Comparison of ENCODE assay signal across 8 mouse cellular contexts in genomic region chr8:70674716-70675115, GRCm38 (mm10). TPM values are rescaled to one million over a fixed set of nuclear protein-coding genes. Genes with fewer than 3 reads are reported as not detected.
A peak's percentile ranks its signal among the peaks of the same experiment; 100 is the strongest.
DNase-seq lines count a peak whose midpoint lies in the region; ATAC-seq lines count a peak whose summit lies in the region.

No protein-coding gene starts in this region.

- H3K27me3 ChIP-seq in midbrain, embryonic 13.5 days = no peaks in the 10 kb centered on the region
- no peaks in the 10 kb centered on the region for H3K27me3 ChIP-seq in midbrain, embryonic 16.5 days (ENCODE audit: control insufficient read depth, insufficient read depth, low read depth, low read length)
- no peaks in the 10 kb centered on the region for H3K27me3 ChIP-seq in intestine, embryonic 16.5 days (replicated peaks; ENCODE audit: control insufficient read depth, insufficient read depth, low read length)
- no peaks in the 10 kb centered on the region for H3K27me3 ChIP-seq in neural tube, embryonic 15.5 days (replicated peaks)

- 84% methylated on average over 4 of the region's 4 CpGs for WGBS in midbrain, embryonic 13.5 days
- WGBS in midbrain, embryonic 16.5 days = 88% methylated on average over 4 of the region's 4 CpGs
- 65% methylated on average over 4 of the region's 4 CpGs for WGBS in intestine, embryonic 16.5 days
- WGBS in neural tube, embryonic 15.5 days = 91% methylated on average over 4 of the region's 4 CpGs

- no peak overlapping the region for H3K27ac ChIP-seq in midbrain, embryonic 13.5 days
- no peak overlapping the region for H3K27ac ChIP-seq in midbrain, embryonic 16.5 days (ENCODE audit: low read length)
- peak overlapping the region; percentile 95 for H3K27ac ChIP-seq in intestine, embryonic 16.5 days (ENCODE audit: low read length)
- H3K27ac ChIP-seq in neural tube, embryonic 15.5 days (replicated peaks) = peak overlapping the region; percentile 99

- H3K9ac ChIP-seq in midbrain, embryonic 13.5 days (replicated peaks) = peak overlapping the region; percentile 76; the same call in 1 of the 2 replicates
- H3K9ac ChIP-seq in midbrain, embryonic 16.5 days (ENCODE audit: low read depth, low read length) = no peak overlapping the region
- peak overlapping the region; percentile 84 for H3K9ac ChIP-seq in intestine, embryonic 16.5 days (ENCODE audit: low read depth, low read length)
- peak overlapping the region; percentile 75; the same call in 1 of the 2 replicates for H3K9ac ChIP-seq in neural tube, embryonic 15.5 days (replicated peaks)

- no peak overlapping the region for H3K4me3 ChIP-seq in midbrain, embryonic 13.5 days (replicated peaks)
- no peak overlapping the region for H3K4me3 ChIP-seq in midbrain, embryonic 16.5 days (ENCODE audit: low read depth, low read length)
- no peak overlapping the region for H3K4me3 ChIP-seq in intestine, embryonic 16.5 days (ENCODE audit: low read length)
- H3K4me3 ChIP-seq in neural tube, embryonic 15.5 days (replicated peaks) = no peak overlapping the region; the same call in 1 of the 2 replicates

- H3K9me3 ChIP-seq in midbrain, embryonic 13.5 days = no peaks in the 10 kb centered on the region
- no peaks in the 10 kb centered on the region for H3K9me3 ChIP-seq in midbrain, embryonic 16.5 days (replicated peaks; ENCODE audit: control insufficient read depth, low read length, poor library complexity, severe bottlenecking)
- no peaks in the 10 kb centered on the region for H3K9me3 ChIP-seq in intestine, embryonic 16.5 days (ENCODE audit: control insufficient read depth, low read length)
- no peaks in the 10 kb centered on the region for H3K9me3 ChIP-seq in neural tube, embryonic 15.5 days (replicated peaks)

- peak; percentile 56 for DNase-seq in CD4-positive, CD25-positive, alpha-beta regulatory T cell, adult 2 months (ENCODE audit: low read depth, low spot score)
- no peak for DNase-seq in layer of hippocampus, postnatal 36 days
- no peak for DNase-seq in urinary bladder, postnatal 10 days (ENCODE audit: low spot score)

- peaks cover 23% of the 10 kb centered on the region for H3K4me1 ChIP-seq in midbrain, embryonic 13.5 days (replicated peaks)
- peaks cover 9% of the 10 kb centered on the region for H3K4me1 ChIP-seq in midbrain, embryonic 16.5 days (ENCODE audit: control insufficient read depth, insufficient read depth, low read length)
- H3K4me1 ChIP-seq in intestine, embryonic 16.5 days (ENCODE audit: control insufficient read depth, insufficient read depth, low read length) = peaks cover 27% of the 10 kb centered on the region
- peaks cover 29% of the 10 kb centered on the region for H3K4me1 ChIP-seq in neural tube, embryonic 15.5 days

- H3K36me3 ChIP-seq in midbrain, embryonic 13.5 days = peaks cover 26% of the 10 kb centered on the region
- H3K36me3 ChIP-seq in midbrain, embryonic 16.5 days (ENCODE audit: control insufficient read depth, insufficient read depth, low read length) = peaks cover 6% of the 10 kb centered on the region; the same call in 1 of the 2 replicates
- H3K36me3 ChIP-seq in intestine, embryonic 16.5 days (ENCODE audit: control insufficient read depth, insufficient read depth, low read length) = peaks cover 6% of the 10 kb centered on the region; the same call in 1 of the 2 replicates
- peaks cover 22% of the 10 kb centered on the region for H3K36me3 ChIP-seq in neural tube, embryonic 15.5 days

- no peak for ATAC-seq in CD4-positive, CD25-positive, alpha-beta regulatory T cell, adult 4 months
- ATAC-seq in midbrain, embryonic 13.5 days = no peak
- ATAC-seq in midbrain, embryonic 16.5 days = no peak
- 0 out of 2 replicates have a peak, but pooled peaks have one; percentile 5 for ATAC-seq in intestine, embryonic 16.5 days
- ATAC-seq in neural tube, embryonic 15.5 days (ENCODE audit: low FRiP score) = no peak

- H3K4me2 ChIP-seq in midbrain, embryonic 13.5 days (replicated peaks) = peak overlapping the region; percentile 66; the same call in 1 of the 2 replicates
- no peak overlapping the region for H3K4me2 ChIP-seq in midbrain, embryonic 16.5 days (ENCODE audit: low read length)
- peak overlapping the region; percentile 87 for H3K4me2 ChIP-seq in intestine, embryonic 16.5 days (ENCODE audit: low read depth, low read length)
- H3K4me2 ChIP-seq in neural tube, embryonic 15.5 days = peak overlapping the region; percentile 69; the same call in 1 of the 2 replicates

RNA-seq across cellular contexts. Expression of gene Lsm4, which starts 1.7 kb away (rescaled TPM):
- polyA plus RNA-seq in CD4-positive, CD25-positive, alpha-beta regulatory T cell, adult 4 months (2017; shearing (Covaris generic)) = 10 to 100 TPM; 86.8 to 94.5 TPM
- 176 and 201 TPM in 2 replicates for polyA plus RNA-seq in midbrain, embryonic 13.5 days (2015; fragmentation: Nextera tagmentation; extraction: Ambion mirVana)
- 137 and 143 TPM in 2 replicates for polyA plus RNA-seq in midbrain, embryonic 16.5 days (2015; fragmentation: Nextera tagmentation; extraction: Ambion mirVana)
- polyA plus RNA-seq in intestine, embryonic 16.5 days (2015; fragmentation: Nextera tagmentation; extraction: Ambion mirVana) = 228 and 246 TPM in 2 replicates
- 191 and 206 TPM in 2 replicates for polyA plus RNA-seq in neural tube, embryonic 15.5 days (2015; fragmentation: Nextera tagmentation; extraction: Ambion mirVana)
- 10 to 100 TPM; 60.3 to 68.5 TPM for total RNA-seq in layer of hippocampus, postnatal 36 days (2021)

RNA-seq across cellular contexts. Expression of gene Pgpep1, which starts 14.5 kb away (rescaled TPM):
- polyA plus RNA-seq in CD4-positive, CD25-positive, alpha-beta regulatory T cell, adult 4 months (2017; shearing (Covaris generic)) = 1 to 10 TPM; 7.0 to 9.5 TPM
- polyA plus RNA-seq in midbrain, embryonic 13.5 days (2015; fragmentation: Nextera tagmentation; extraction: Ambion mirVana) = 87.5 and 99.4 TPM in 2 replicates
- polyA plus RNA-seq in midbrain, embryonic 16.5 days (2015; fragmentation: Nextera tagmentation; extraction: Ambion mirVana) = 67.2 and 69.7 TPM in 2 replicates
- 88.3 and 101 TPM in 2 replicates for polyA plus RNA-seq in intestine, embryonic 16.5 days (2015; fragmentation: Nextera tagmentation; extraction: Ambion mirVana)
- polyA plus RNA-seq in neural tube, embryonic 15.5 days (2015; fragmentation: Nextera tagmentation; extraction: Ambion mirVana) = 78.6 TPM in 2 replicates
- 10 to 100 TPM; 23.1 TPM for total RNA-seq in layer of hippocampus, postnatal 36 days (2021)

RNA-seq across cellular contexts. Expression of gene Jund, which starts 24.0 kb away (rescaled TPM):
- 10 to 100 TPM in 1 of 2 experiments, 1 to 10 TPM in 1; 7.6 to 23.3 TPM for polyA plus RNA-seq in CD4-positive, CD25-positive, alpha-beta regulatory T cell, adult 4 months (2017; shearing (Covaris generic))
- 65.1 and 97.7 TPM in 2 replicates for polyA plus RNA-seq in midbrain, embryonic 13.5 days (2015; fragmentation: Nextera tagmentation; extraction: Ambion mirVana)
- 60.4 and 67.9 TPM in 2 replicates for polyA plus RNA-seq in midbrain, embryonic 16.5 days (2015; fragmentation: Nextera tagmentation; extraction: Ambion mirVana)
- polyA plus RNA-seq in intestine, embryonic 16.5 days (2015; fragmentation: Nextera tagmentation; extraction: Ambion mirVana) = 37.3 and 52.2 TPM in 2 replicates
- polyA plus RNA-seq in neural tube, embryonic 15.5 days (2015; fragmentation: Nextera tagmentation; extraction: Ambion mirVana) = 73.7 and 82.7 TPM in 2 replicates
- total RNA-seq in layer of hippocampus, postnatal 36 days (2021) = 100 to 1,000 TPM; 157 to 183 TPM

RNA-seq across cellular contexts. Expression of gene Iqcn, which starts 28.5 kb away (rescaled TPM):
- under 1 TPM in 1 of 2 experiments, not detected in 1; 0.07 TPM for polyA plus RNA-seq in CD4-positive, CD25-positive, alpha-beta regulatory T cell, adult 4 months (2017; shearing (Covaris generic))
- polyA plus RNA-seq in midbrain, embryonic 13.5 days (2015; fragmentation: Nextera tagmentation; extraction: Ambion mirVana) = 0.07 and 0.08 TPM in 2 replicates
- 0.06 TPM in 1 of 2 replicates, not detected in the other for polyA plus RNA-seq in midbrain, embryonic 16.5 days (2015; fragmentation: Nextera tagmentation; extraction: Ambion mirVana)
- not detected in 2 replicates for polyA plus RNA-seq in intestine, embryonic 16.5 days (2015; fragmentation: Nextera tagmentation; extraction: Ambion mirVana)
- 0.04 and 0.09 TPM in 2 replicates for polyA plus RNA-seq in neural tube, embryonic 15.5 days (2015; fragmentation: Nextera tagmentation; extraction: Ambion mirVana)
- total RNA-seq in layer of hippocampus, postnatal 36 days (2021) = under 1 TPM; 0.08 to 0.10 TPM

RNA-seq across cellular contexts. Expression of gene Gdf15, which starts 42.5 kb away (rescaled TPM):
- polyA plus RNA-seq in CD4-positive, CD25-positive, alpha-beta regulatory T cell, adult 4 months (2017; shearing (Covaris generic)) = not detected
- 0.30 TPM in 1 of 2 replicates, not detected in the other for polyA plus RNA-seq in midbrain, embryonic 13.5 days (2015; fragmentation: Nextera tagmentation; extraction: Ambion mirVana)
- 0.35 and 0.39 TPM in 2 replicates for polyA plus RNA-seq in midbrain, embryonic 16.5 days (2015; fragmentation: Nextera tagmentation; extraction: Ambion mirVana)
- polyA plus RNA-seq in intestine, embryonic 16.5 days (2015; fragmentation: Nextera tagmentation; extraction: Ambion mirVana) = 3.6 and 3.7 TPM in 2 replicates
- polyA plus RNA-seq in neural tube, embryonic 15.5 days (2015; fragmentation: Nextera tagmentation; extraction: Ambion mirVana) = 0.22 TPM in 2 replicates
- total RNA-seq in layer of hippocampus, postnatal 36 days (2021) = not detected

Comparison
In these comparisons a context has a peak if more than half of its experiments do, and no peak if none do; other contexts are left out.
1. H3K27ac ChIP-seq: peak in intestine, embryonic 16.5 days (single experiment) and neural tube, embryonic 15.5 days (single experiment); none in midbrain, embryonic 13.5 days (single experiment) and midbrain, embryonic 16.5 days (single experiment).